Mouse (Mus musculus) gastrocnemius, adult 2 months (tissue): ENCODE data around the gene Rab34. TPM values are rescaled to one million over a fixed set of nuclear protein-coding genes. Genes with fewer than 3 reads are reported as not detected.

Experiments used
- DNase-seq: peaks from one replicate; pipeline ENCODE4 v3.0.0; 2022
- H3K27ac ChIP-seq: fragments of 200-600 bp; 2 replicates; pipeline ENCODE4 v1.8.1; 2022; ENCODE audit warnings: mild to moderate bottlenecking
- H3K4me3 ChIP-seq: fragments of 200-600 bp; 2 replicates; pipeline ENCODE4 v1.8.1; 2022; ENCODE audit warnings: mild to moderate bottlenecking, moderate library complexity
- CTCF ChIP-seq: fragments of 200-600 bp; IDR thresholded peaks from 2 replicates; pipeline ENCODE4 v1.8.1; 2022; ENCODE audit warnings: antibody characterized with exemption, mild to moderate bottlenecking, moderate library complexity
- intact Hi-C: fragments of 180-260 bp; cut with DNase I; formaldehyde crosslinking; loops from one replicate; pipeline ENCODE4 v1.15.1; 2025
- microRNA-seq: library from miRNA; unstranded; fragments of <30 nt; microRNA quantifications from one replicate; pipeline ENCODE4 v1.2.0, GENCODE M21; 2021
- total RNA-seq, 2 experiments: library from RNA; stranded (reverse); gene quantifications; 2 replicates each; pipeline ENCODE4 v1.2.3; 2021

The Rab34 gene
- total RNA-seq, 2 experiments from 2014 or later = 3.3 to 4.6 TPM

DNA sequence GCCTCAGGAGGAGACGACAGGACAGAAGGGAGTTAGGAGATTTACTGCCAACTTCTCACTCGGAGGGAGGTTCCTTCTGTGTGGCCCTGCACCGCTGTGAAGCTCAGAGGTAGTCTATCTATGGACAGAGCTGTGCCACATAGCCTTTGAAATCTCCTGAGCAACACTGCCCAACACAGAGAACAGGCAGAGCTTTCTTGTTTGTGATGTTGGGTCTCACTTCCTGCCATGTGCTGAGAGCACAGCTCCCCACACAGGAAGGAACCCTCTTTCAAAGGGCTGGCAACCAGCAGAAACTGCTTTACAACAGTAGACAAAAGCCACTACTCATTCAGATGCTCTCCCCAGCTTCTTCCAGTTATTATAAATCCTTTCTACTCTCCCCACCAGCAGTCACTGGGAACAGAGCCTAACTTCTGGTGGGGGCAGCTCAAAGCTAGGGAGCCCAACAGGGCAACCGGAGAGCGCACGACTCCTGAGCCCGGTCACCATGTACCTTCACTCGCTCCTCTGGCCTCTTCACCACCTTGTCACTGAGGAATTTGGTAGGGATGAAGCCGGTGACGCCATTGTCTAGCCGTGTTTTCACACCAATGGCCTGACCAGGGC, 27.6 kb downstream of the Rab34 start:
- no peak for DNase-seq
- H3K27ac ChIP-seq = no peak overlapping the region; the same call in 1 of the 2 replicates
- no peak for TF ChIP-seq CTCF
- no peak overlapping the region for H3K4me3 ChIP-seq
- intact Hi-C loops = no loop called here

DNA sequence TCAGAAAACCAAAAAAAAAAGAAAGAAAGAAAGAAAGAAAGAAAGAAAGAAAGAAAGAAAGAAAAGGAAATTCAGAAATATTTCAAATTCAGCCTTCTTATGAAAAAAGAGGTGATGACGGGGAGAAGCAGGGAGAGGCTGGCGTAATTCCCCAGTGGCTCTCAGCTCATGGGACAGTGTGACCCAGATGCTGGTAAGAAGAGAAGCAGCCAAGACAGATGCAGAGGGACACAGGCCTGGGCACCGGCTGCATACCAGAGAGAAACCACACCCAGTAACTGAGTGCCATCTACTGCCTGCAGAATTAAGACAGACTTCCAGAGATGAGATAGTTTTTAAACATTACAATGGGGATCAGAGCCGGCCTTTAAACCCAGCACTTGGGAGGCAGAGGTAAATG, 35.4 kb downstream of the Rab34 start:
- intact Hi-C loops = no loop called here
- TF ChIP-seq CTCF = peak; percentile 10; the same call in 1 of the 2 replicates
- peak; percentile 74 for DNase-seq
- peak overlapping the region; percentile 66 for H3K27ac ChIP-seq
- H3K4me3 ChIP-seq = no peak overlapping the region

DNA sequence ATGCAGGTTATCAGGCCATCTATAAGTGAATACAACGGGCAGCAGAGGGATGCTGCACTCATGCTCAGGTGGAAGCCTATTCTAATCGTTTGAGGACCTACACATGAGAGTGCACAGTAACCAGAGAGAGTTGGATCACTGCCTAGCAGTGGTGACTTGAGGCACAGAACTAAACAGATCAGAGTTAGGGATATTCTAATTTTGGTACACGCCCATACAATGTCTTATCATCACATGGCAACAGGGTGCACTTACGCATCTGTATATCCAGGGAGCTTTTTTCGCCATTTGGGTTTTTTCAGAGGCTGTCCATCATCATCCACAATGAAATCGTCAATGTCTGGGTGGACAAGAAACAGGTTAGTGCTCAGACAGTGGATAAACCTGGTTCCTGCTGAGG, 43.3 kb downstream of the Rab34 start:
- Histone ChIP-seq H3K27ac (no peak overlapping the region), H3K4me3 (no peak overlapping the region)
- intact Hi-C loops = no loop called here
- no peak for TF ChIP-seq CTCF
- no peak for DNase-seq

DNA sequence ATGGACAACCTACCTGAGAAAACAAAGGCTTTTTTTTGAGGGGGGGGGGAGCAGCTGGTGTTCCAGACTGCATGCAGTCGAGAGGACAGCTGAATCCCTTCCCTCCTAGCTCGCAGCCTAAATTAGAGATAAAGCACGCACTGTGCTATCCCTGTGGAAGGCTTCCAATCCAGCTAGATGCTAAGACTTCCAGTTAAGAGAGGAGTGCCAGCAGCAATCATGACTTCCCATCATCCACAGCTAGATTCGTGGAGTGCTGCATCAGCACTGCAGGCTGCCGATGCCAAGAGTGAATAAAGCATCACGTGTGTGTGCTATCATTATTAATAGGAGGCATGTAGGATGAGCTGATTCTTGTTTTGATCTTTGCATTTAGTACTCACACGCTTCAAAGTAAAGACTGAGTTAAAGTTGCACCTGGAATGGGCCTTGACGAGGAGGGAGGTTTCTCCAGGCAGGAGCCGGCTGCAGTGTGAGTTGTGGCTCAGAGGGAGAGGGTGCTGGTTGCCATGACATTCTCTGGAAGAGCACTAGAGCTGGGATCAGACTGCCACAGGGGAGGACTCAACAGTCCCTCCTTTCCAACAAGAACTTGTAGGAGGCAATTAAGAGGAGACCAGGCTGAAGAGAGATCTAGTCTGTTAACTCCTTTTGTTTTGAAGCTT, 52.1 kb downstream of the Rab34 start:
- Histone ChIP-seq H3K4me3 (peak overlapping the region; percentile 24; the same call in 1 of the 2 replicates), H3K27ac (peak overlapping the region; percentile 74)
- DNase-seq = peak; percentile 26
- no peak for TF ChIP-seq CTCF
- intact Hi-C loops = no loop called here

Small RNA genes within 50 kb of the gene (microRNA-seq; reads per million reads assigned to microRNA genes)
- not detected for gene Mir7653

Other genes starting within 250 kb of the Rab34 start
- gene Phf12, start 205.7 kb upstream of the Rab34 start, total RNA-seq = 10 to 100 TPM; 15.0 to 15.8 TPM
- gene Dhrs13, start 156.2 kb upstream of the Rab34 start, total RNA-seq = 1 to 10 TPM in 1 of 2 experiments, under 1 TPM in 1; 0.74 to 1.1 TPM
- gene Flot2, start 150.5 kb upstream of the Rab34 start, total RNA-seq = 10 to 100 TPM; 46.0 to 49.8 TPM
- 10 to 100 TPM; 18.8 to 26.2 TPM for gene Eral1, start 108.0 kb upstream of the Rab34 start, total RNA-seq
- gene Fam222b, start 93.8 kb upstream of the Rab34 start, total RNA-seq = 1 to 10 TPM; 7.1 to 7.9 TPM
- 1 to 10 TPM; 2.1 to 2.8 TPM for gene Traf4, start 22.8 kb upstream of the Rab34 start, total RNA-seq
- under 1 TPM; 0.36 to 0.75 TPM for gene Nek8, start 11.8 kb upstream of the Rab34 start, total RNA-seq
- gene Tlcd1, start 11.7 kb upstream of the Rab34 start, total RNA-seq = 1 to 10 TPM; 1.3 to 1.7 TPM
- gene Rpl23a, start 4.8 kb upstream of the Rab34 start, total RNA-seq = 100 to 1,000 TPM; 760 to 970 TPM
- gene Proca1, start 5.0 kb downstream of the Rab34 start, total RNA-seq = under 1 TPM in 1 of 2 experiments, not detected in 1; 0.81 TPM
- gene Sdf2, start 57.3 kb downstream of the Rab34 start, total RNA-seq = 10 to 100 TPM; 47.3 to 48.0 TPM
- 10 to 100 TPM; 30.3 to 33.7 TPM for gene Supt6, start 57.6 kb downstream of the Rab34 start, total RNA-seq
- 100 to 1,000 TPM; 221 to 231 TPM for gene 2610507B11Rik, start 73.3 kb downstream of the Rab34 start, total RNA-seq
- gene BC030499, start 102.4 kb downstream of the Rab34 start, total RNA-seq = under 1 TPM; 0.75 to 0.87 TPM
- gene Spag5, start 113.1 kb downstream of the Rab34 start, total RNA-seq = 1 to 10 TPM in 1 of 2 experiments, under 1 TPM in 1; 0.81 to 2.0 TPM
- 1 to 10 TPM; 1.6 to 2.7 TPM for gene Aldoc, start 134.5 kb downstream of the Rab34 start, total RNA-seq
- 10 to 100 TPM; 20.0 to 21.3 TPM for gene Pigs, start 140.0 kb downstream of the Rab34 start, total RNA-seq
- gene Unc119, start 155.1 kb downstream of the Rab34 start, total RNA-seq = 1 to 10 TPM; 7.1 to 9.2 TPM
- not detected for gene Foxn1, start 198.1 kb downstream of the Rab34 start, total RNA-seq
- gene Slc13a2, start 233.8 kb downstream of the Rab34 start, total RNA-seq = not detected